Mouse (Mus musculus): ENCODE results near the gene Fbxl17.

DNA sequence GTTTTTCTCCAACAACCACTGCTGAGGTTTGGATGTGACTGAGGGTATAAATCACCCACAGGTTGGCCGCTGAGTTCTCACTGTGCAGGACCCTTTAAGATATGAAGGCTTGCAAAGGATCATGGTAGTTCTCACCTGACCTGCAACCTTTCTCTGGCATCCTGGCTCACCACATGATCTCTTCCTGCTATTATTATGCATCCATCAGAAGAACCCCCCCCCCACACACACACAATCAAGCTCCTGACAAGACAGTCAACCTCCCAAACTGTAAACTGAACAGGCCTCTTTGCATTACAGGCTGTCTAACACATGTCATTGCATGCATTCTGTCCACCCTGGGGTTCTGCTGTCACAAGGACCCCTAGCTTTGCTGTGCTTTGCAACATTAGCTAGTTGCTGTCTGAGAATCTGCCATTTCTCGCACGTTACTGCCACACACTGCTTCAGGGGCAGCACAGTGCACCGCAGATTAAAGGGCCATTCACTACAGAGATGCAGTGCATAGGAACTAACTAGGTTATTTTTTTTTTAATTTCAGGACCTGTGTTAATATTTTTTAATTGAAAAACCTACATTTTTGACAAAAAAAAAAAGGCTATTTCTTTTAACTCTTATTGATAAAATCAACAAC is 148.8 kb downstream of the Fbxl17 start:
- TF ChIP-seq CTCF (IDR thresholded peaks at IDR 0.05; ENCODE audit: low read depth, low read length): no peak
- no peak for TF ChIP-seq POLR2AphosphoS5 (IDR thresholded peaks at IDR 0.05; ENCODE audit: insufficient replicate concordance, low read depth, low read length)
